8 mouse cellular contexts compared by ENCODE assay signal in genomic region chr5:136458102-136458863, GRCm38 (mm10).
DNase-seq lines count a peak whose midpoint lies in the region; ATAC-seq lines count a peak whose summit lies in the region.

No protein-coding gene starts in this region.

- no peaks in the 10 kb centered on the region for H3K27me3 ChIP-seq in intestine, embryonic 16.5 days (replicated peaks; ENCODE audit: control insufficient read depth, insufficient read depth, low read length)
- no peaks in the 10 kb centered on the region for H3K27me3 ChIP-seq in forebrain, embryonic 14.5 days (replicated peaks; ENCODE audit: control insufficient read depth, insufficient read depth, low read length)

- H3K36me3 ChIP-seq in intestine, embryonic 16.5 days (ENCODE audit: control insufficient read depth, insufficient read depth, low read length): no peaks in the 10 kb centered on the region
- no peaks in the 10 kb centered on the region for H3K36me3 ChIP-seq in forebrain, embryonic 14.5 days (ENCODE audit: control insufficient read depth, insufficient read depth, low read length)

- H3K4me2 ChIP-seq in intestine, embryonic 16.5 days (ENCODE audit: low read depth, low read length): no peak overlapping the region
- no peak overlapping the region for H3K4me2 ChIP-seq in forebrain, embryonic 14.5 days (ENCODE audit: low read length)

- H3K9me3 ChIP-seq in intestine, embryonic 16.5 days (ENCODE audit: control insufficient read depth, low read length): no peaks in the 10 kb centered on the region
- no peaks in the 10 kb centered on the region for H3K9me3 ChIP-seq in forebrain, embryonic 14.5 days (replicated peaks; ENCODE audit: control insufficient read depth, low read length)

- no peak overlapping the region for H3K4me3 ChIP-seq in intestine, embryonic 16.5 days (ENCODE audit: low read length)
- H3K4me3 ChIP-seq in forebrain, embryonic 14.5 days (ENCODE audit: low read depth, low read length): no peak overlapping the region

- ATAC-seq in intestine, embryonic 16.5 days: peak; percentile 65
- ATAC-seq in forebrain, embryonic 14.5 days: no peak

- 27% methylated on average over 7 of the region's 7 CpGs for WGBS in intestine, embryonic 16.5 days
- 88% methylated on average over 7 of the region's 7 CpGs for whole genome bisulfite sequencing in forebrain, embryonic 14.5 days

- no peak overlapping the region for H3K9ac ChIP-seq in intestine, embryonic 16.5 days (ENCODE audit: low read depth, low read length)
- H3K9ac ChIP-seq in forebrain, embryonic 14.5 days (ENCODE audit: low read length): no peak overlapping the region

- H3K4me1 ChIP-seq in intestine, embryonic 16.5 days (ENCODE audit: control insufficient read depth, insufficient read depth, low read length): peaks cover 17% of the 10 kb centered on the region
- H3K4me1 ChIP-seq in forebrain, embryonic 14.5 days (ENCODE audit: control insufficient read depth, insufficient read depth, low read length): peaks cover 4% of the 10 kb centered on the region; the same call in 1 of the 2 replicates

- peak; percentile 97 for DNase-seq in heart, adult 11 months
- no peak for DNase-seq in heart, postnatal 4 days
- DNase-seq in adrenal gland, postnatal 14 days: peak; percentile 28
- peak; percentile 48 to 56 for DNase-seq in lung, postnatal 4 days
- no peak for DNase-seq in cerebellum, adult 11-12 months
- DNase-seq in right cerebral cortex, postnatal 25 days: no peak
- DNase-seq in forebrain, embryonic 14.5 days (ENCODE audit: low spot score): no peak

- 0 out of 2 replicates have a peak overlapping the region, but pooled peaks have one; percentile 11 for H3K27ac ChIP-seq in intestine, embryonic 16.5 days (ENCODE audit: low read length)
- no peak overlapping the region for H3K27ac ChIP-seq in forebrain, embryonic 14.5 days (ENCODE audit: low read depth, low read length)

Comparison
In these comparisons a context has a peak if more than half of its experiments do, and no peak if none do; other contexts are left out.
1. DNase-seq: peak in heart, adult 11 months (single experiment), adrenal gland, postnatal 14 days (single experiment) and lung, postnatal 4 days (2 of 2); none in heart, postnatal 4 days (single experiment), cerebellum, adult 11-12 months (single experiment), right cerebral cortex, postnatal 25 days (single experiment) and forebrain, embryonic 14.5 days (single experiment).